Mouse (Mus musculus) forebrain, embryonic 16.5 days (tissue): ENCODE measurements at regions not wholly inside any gene's neighbourhood (a gene's known extent, or its start where the extent isn't known, plus 50 kb on each side); places are given as distances from the start of the nearest gene placed in this dataset.

Source experiments
- ATAC-seq: fragments of 200-750 bp; cut with Nextera tagmentation; 2 replicates; pipeline ENCODE4 v1.8.0; 2017; ENCODE audit warnings: mild to moderate bottlenecking, moderate library complexity
- H3K27ac ChIP-seq: fragments of 300-500 bp; sonication (generic); 2 replicates; pipeline ENCODE4 v1.5.1; 2014; ENCODE audit warnings: low read length, control low read depth
- H3K27me3 ChIP-seq: fragments of 300-500 bp; sonication (generic); replicated peaks from 2 replicates; pipeline ENCODE4 v1.6.1; 2014; ENCODE audit warnings: low read length; ENCODE audit not compliant: control insufficient read depth, insufficient read depth
- H3K36me3 ChIP-seq: fragments of 300-500 bp; sonication (generic); 2 replicates; pipeline ENCODE4 v1.6.1; 2014; ENCODE audit not compliant: control insufficient read depth, insufficient read depth
- H3K4me1 ChIP-seq: fragments of 300-500 bp; sonication (generic); replicated peaks from 2 replicates; pipeline ENCODE4 v1.6.1; 2014; ENCODE audit warnings: low read length; ENCODE audit not compliant: control insufficient read depth, insufficient read depth
- H3K4me2 ChIP-seq: fragments of 300-500 bp; sonication (generic); 2 replicates; pipeline ENCODE4 v1.6.1; 2014; ENCODE audit warnings: mild to moderate bottlenecking, low read length, control low read depth
- H3K4me3 ChIP-seq: fragments of 300-500 bp; sonication (generic); replicated peaks from 2 replicates; pipeline ENCODE4 v1.5.1; 2014; ENCODE audit warnings: mild to moderate bottlenecking, low read length, control low read depth
- H3K9ac ChIP-seq: fragments of 300-500 bp; sonication (generic); replicated peaks from 2 replicates; pipeline ENCODE4 v1.6.1; 2014; ENCODE audit warnings: low read depth, low read length, control low read depth
- H3K9me3 ChIP-seq: fragments of 300-500 bp; sonication (generic); 2 replicates; pipeline ENCODE4 v1.6.1; 2016; ENCODE audit warnings: low read length; ENCODE audit not compliant: control insufficient read depth
- WGBS: fragments of 180-500 bp; shearing (Covaris S2); extraction: QIAGEN DNeasy Blood & Tissue Kit; methylation state at CpG from one replicate; pipeline ENCODE4 v1.1.7; 2014; 5-methylcytosine and 5-hydroxymethylcytosine counted together

DNA sequence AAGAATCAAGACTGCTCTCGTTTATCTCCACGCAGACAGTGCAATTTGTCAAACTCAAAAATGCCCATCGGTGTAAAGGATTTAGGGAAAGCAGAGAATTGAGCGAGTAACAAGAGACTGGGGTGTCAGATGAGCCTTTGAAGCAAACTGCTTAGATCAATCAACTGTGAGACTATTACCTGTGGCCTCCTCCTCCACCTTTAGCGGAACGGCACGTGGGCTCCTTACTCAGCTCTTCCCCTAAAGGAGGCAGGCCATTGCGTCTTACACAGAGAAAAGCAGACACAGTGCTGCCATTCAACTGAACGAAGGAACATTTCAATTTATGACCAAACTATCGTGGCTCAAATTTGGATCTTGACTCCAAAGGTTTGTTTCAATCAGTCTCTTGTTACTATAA lies 2692.8 kb upstream of the 5930422O12Rik start:
- Histone ChIP-seq H3K4me3 (no peak overlapping the region), H3K27ac (no peak overlapping the region), H3K36me3 (no peaks in the 10 kb centered on the region), H3K4me2 (no peak overlapping the region), H3K27me3 (no peaks in the 10 kb centered on the region), H3K9ac (no peak overlapping the region), H3K9me3 (no peaks in the 10 kb centered on the region), H3K4me1 (peaks cover 17% of the 10 kb centered on the region; the same call in 1 of the 2 replicates)
- ATAC-seq: no peak
- 78% methylated on average over 10 of the region's 10 CpGs for WGBS

DNA sequence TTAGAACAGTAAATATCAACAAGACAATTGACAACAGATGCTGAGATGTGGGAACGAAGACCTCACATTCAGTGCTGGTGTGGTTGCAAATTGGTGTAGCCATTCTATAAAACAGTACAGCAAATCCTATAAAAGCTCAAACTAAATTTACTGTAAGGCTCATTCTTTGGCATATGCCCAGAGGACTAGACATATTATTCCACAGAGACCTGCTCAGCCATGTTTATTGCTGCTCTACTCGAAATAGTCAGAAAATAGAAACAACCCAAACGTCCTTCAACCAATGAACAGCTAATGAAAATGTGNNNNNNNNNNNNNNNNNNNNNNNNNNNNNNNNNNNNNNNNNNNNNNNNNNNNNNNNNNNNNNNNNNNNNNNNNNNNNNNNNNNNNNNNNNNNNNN lies 2681.6 kb upstream of the 5930422O12Rik start:
- Histone ChIP-seq H3K4me2 (no peak overlapping the region), H3K9me3 (no peaks in the 10 kb centered on the region), H3K4me3 (no peak overlapping the region), H3K27me3 (no peaks in the 10 kb centered on the region), H3K9ac (no peak overlapping the region), H3K36me3 (no peaks in the 10 kb centered on the region), H3K4me1 (no peaks in the 10 kb centered on the region), H3K27ac (no peak overlapping the region)
- no peak for ATAC-seq
- WGBS: 86% methylated on average over 3 of the region's 3 CpGs
